Comparison of ENCODE assay signal across 18 mouse cellular contexts in genomic region chr5:51557607-51558278, GRCm38 (mm10). TPM values are rescaled to one million over a fixed set of nuclear protein-coding genes. Genes with fewer than 3 reads are reported as not detected.
DNase-seq lines count a peak whose midpoint lies in the region; ATAC-seq and TF ChIP-seq lines count a peak whose summit lies in the region.
"Had no signal": no experiment of that assay in that cellular context is flagged by ENCODE, and none has a peak within 500 bp of the region (broad histone marks: within the 10 kb centered on the region; RNA-seq: fewer than 3 reads in every experiment).

No protein-coding gene starts in this region.

- H3K4me2 ChIP-seq in intestine, embryonic 15.5 days (replicated peaks): no peak overlapping the region
- H3K4me2 ChIP-seq in intestine, postnatal 0 days (replicated peaks; ENCODE audit: low read depth): no peak overlapping the region
- no peak overlapping the region for H3K4me2 ChIP-seq in kidney, postnatal 0 days (ENCODE audit: low read length)
- H3K4me2 ChIP-seq in midbrain, embryonic 11.5 days: no peak overlapping the region
- no peak overlapping the region for H3K4me2 ChIP-seq in midbrain, postnatal 0 days (ENCODE audit: low read depth, low read length, poor library complexity, severe bottlenecking)
- H3K4me2 ChIP-seq: hindbrain, embryonic 13.5 days; neural tube, embryonic 15.5 days had no signal

- no peak overlapping the region for H3K27ac ChIP-seq in intestine, embryonic 15.5 days
- H3K27ac ChIP-seq in intestine, postnatal 0 days (ENCODE audit: low read depth, low read length): no peak overlapping the region
- H3K27ac ChIP-seq in kidney, postnatal 0 days: peak overlapping the region; percentile 36; the same call in 1 of the 2 replicates
- no peak overlapping the region for H3K27ac ChIP-seq in midbrain, embryonic 11.5 days (ENCODE audit: low read depth, low read length)
- no peak overlapping the region for H3K27ac ChIP-seq in midbrain, postnatal 0 days (ENCODE audit: low read depth, low read length)
- H3K27ac ChIP-seq: forebrain, embryonic 10.5 days; hindbrain, embryonic 13.5 days; left cerebral cortex, adult 2 months; midbrain, embryonic 10.5 days; neural tube, embryonic 15.5 days had no signal

- H3K4me3 ChIP-seq in intestine, embryonic 15.5 days (replicated peaks): no peak overlapping the region
- no peak overlapping the region for H3K4me3 ChIP-seq in intestine, postnatal 0 days (ENCODE audit: low read depth, low read length)
- no peak overlapping the region for H3K4me3 ChIP-seq in kidney, postnatal 0 days (replicated peaks; ENCODE audit: low read depth, low read length)
- H3K4me3 ChIP-seq in midbrain, embryonic 11.5 days (ENCODE audit: low read depth, low read length): no peak overlapping the region
- no peak overlapping the region for H3K4me3 ChIP-seq in midbrain, postnatal 0 days (ENCODE audit: low read depth, low read length)
- H3K4me3 ChIP-seq: forebrain, embryonic 10.5 days; hindbrain, embryonic 13.5 days; left cerebral cortex, adult 2 months; midbrain, embryonic 10.5 days; neural tube, embryonic 15.5 days had no signal

- 59% methylated on average over 4 of the region's 4 CpGs for WGBS in intestine, embryonic 15.5 days
- 44% methylated on average over 4 of the region's 4 CpGs for WGBS in intestine, postnatal 0 days
- WGBS in kidney, postnatal 0 days: 62% methylated on average over 4 of the region's 4 CpGs
- 68% methylated on average over 4 of the region's 4 CpGs for WGBS in midbrain, embryonic 11.5 days
- 73% methylated on average over 4 of the region's 4 CpGs for WGBS in midbrain, postnatal 0 days

- peak; percentile 45 for DNase-seq in kidney, postnatal 0 days (ENCODE audit: low spot score)
- no peak for DNase-seq in kidney, adult 18-20 months
- peak; percentile 75 for DNase-seq in midbrain, embryonic 11.5 days (ENCODE audit: low spot score, missing footprints)
- no peak for DNase-seq in midbrain, postnatal 0 days (ENCODE audit: low spot score)
- peak; percentile 13 for DNase-seq in yolk sac, embryonic 10.5 days (ENCODE audit: low spot score)
- DNase-seq in urinary bladder, postnatal 36 days (ENCODE audit: low spot score in 2 of 2): no peak
- DNase-seq: adrenal gland, adult 8-10 months; cerebellum, adult 18-20 months; cerebellum, postnatal 14 days; gastrocnemius, postnatal 36 days had no signal

- ATAC-seq in intestine, embryonic 15.5 days: peak; percentile 22; the same call in 1 of the 2 replicates
- no peak for ATAC-seq in intestine, postnatal 0 days
- 0 out of 2 replicates have a peak, but pooled peaks have one; percentile 18 for ATAC-seq in kidney, postnatal 0 days (replicated peaks; ENCODE audit: low FRiP score, low read depth)
- ATAC-seq in midbrain, embryonic 11.5 days (ENCODE audit: low FRiP score): no peak
- ATAC-seq in midbrain, postnatal 0 days (ENCODE audit: low FRiP score): no peak
- ATAC-seq: activated CD4-positive, CD25-positive, alpha-beta regulatory T cell, adult 4 months had no signal

- 0 out of 2 replicates have a peak, but pooled peaks cover 7% of the 10 kb centered on the region for H3K4me1 ChIP-seq in intestine, embryonic 15.5 days (replicated peaks)
- no peaks in the 10 kb centered on the region; the same call in 1 of the 2 replicates for H3K4me1 ChIP-seq in intestine, postnatal 0 days (replicated peaks; ENCODE audit: control insufficient read depth, insufficient read depth, low read length)
- no peaks in the 10 kb centered on the region for H3K4me1 ChIP-seq in kidney, postnatal 0 days (replicated peaks; ENCODE audit: insufficient read depth, low read length)
- H3K4me1 ChIP-seq in midbrain, embryonic 11.5 days (ENCODE audit: control insufficient read depth, insufficient read depth, low read length): peaks cover 9% of the 10 kb centered on the region
- no peaks in the 10 kb centered on the region for H3K4me1 ChIP-seq in midbrain, postnatal 0 days (ENCODE audit: insufficient read depth, low read length)

- H3K9me3 ChIP-seq in intestine, embryonic 15.5 days: no peaks in the 10 kb centered on the region
- H3K9me3 ChIP-seq in intestine, postnatal 0 days (ENCODE audit: control insufficient read depth): no peaks in the 10 kb centered on the region
- no peaks in the 10 kb centered on the region for H3K9me3 ChIP-seq in kidney, postnatal 0 days (replicated peaks; ENCODE audit: low read length)
- no peaks in the 10 kb centered on the region for H3K9me3 ChIP-seq in midbrain, embryonic 11.5 days (ENCODE audit: control insufficient read depth, low read length)
- no peaks in the 10 kb centered on the region for H3K9me3 ChIP-seq in midbrain, postnatal 0 days (ENCODE audit: low read length)
- H3K9me3 ChIP-seq: forebrain, embryonic 10.5 days; hindbrain, embryonic 13.5 days; midbrain, embryonic 10.5 days; neural tube, embryonic 15.5 days had no signal

- no peak for TF ChIP-seq CTCF in intestine, postnatal 0 days (IDR thresholded peaks at IDR 0.05; ENCODE audit: low read depth)
- TF ChIP-seq CTCF in kidney, postnatal 0 days (IDR thresholded peaks at IDR 0.05; ENCODE audit: low read depth): no peak
- no peak for TF ChIP-seq CTCF in midbrain, postnatal 0 days (IDR thresholded peaks at IDR 0.05)

- no peak overlapping the region for H3K9ac ChIP-seq in intestine, embryonic 15.5 days
- H3K9ac ChIP-seq in intestine, postnatal 0 days (ENCODE audit: low read depth, low read length): no peak overlapping the region
- no peak overlapping the region for H3K9ac ChIP-seq in kidney, postnatal 0 days (ENCODE audit: low read depth, low read length)
- no peak overlapping the region for H3K9ac ChIP-seq in midbrain, embryonic 11.5 days (ENCODE audit: low read length)
- H3K9ac ChIP-seq in midbrain, postnatal 0 days (replicated peaks; ENCODE audit: low read length, poor library complexity, severe bottlenecking): no peak overlapping the region
- H3K9ac ChIP-seq: hindbrain, embryonic 13.5 days; neural tube, embryonic 15.5 days had no signal

- H3K27me3 ChIP-seq in intestine, embryonic 15.5 days (replicated peaks): no peaks in the 10 kb centered on the region
- no peaks in the 10 kb centered on the region for H3K27me3 ChIP-seq in intestine, postnatal 0 days (replicated peaks; ENCODE audit: control insufficient read depth, insufficient read depth, low read length)
- no peaks in the 10 kb centered on the region for H3K27me3 ChIP-seq in kidney, postnatal 0 days (ENCODE audit: insufficient read depth, low read length)
- no peaks in the 10 kb centered on the region for H3K27me3 ChIP-seq in midbrain, embryonic 11.5 days (ENCODE audit: control insufficient read depth, insufficient read depth, low read length)
- H3K27me3 ChIP-seq in midbrain, postnatal 0 days (ENCODE audit: insufficient read depth, low read length): no peaks in the 10 kb centered on the region
- H3K27me3 ChIP-seq: neural tube, embryonic 15.5 days had no signal

- no peaks in the 10 kb centered on the region for H3K36me3 ChIP-seq in intestine, embryonic 15.5 days
- H3K36me3 ChIP-seq in intestine, postnatal 0 days (ENCODE audit: control insufficient read depth, insufficient read depth): no peaks in the 10 kb centered on the region
- no peaks in the 10 kb centered on the region for H3K36me3 ChIP-seq in kidney, postnatal 0 days (ENCODE audit: insufficient read depth, low read length)
- no peaks in the 10 kb centered on the region for H3K36me3 ChIP-seq in midbrain, embryonic 11.5 days (ENCODE audit: control insufficient read depth, insufficient read depth, low read length)
- H3K36me3 ChIP-seq in midbrain, postnatal 0 days (ENCODE audit: insufficient read depth, low read length): no peaks in the 10 kb centered on the region
- H3K36me3 ChIP-seq: forebrain, embryonic 10.5 days; hindbrain, embryonic 13.5 days; midbrain, embryonic 10.5 days; neural tube, embryonic 15.5 days had no signal

RNA-seq across cellular contexts. Expression of gene Ppargc1a, which starts 9.8 kb away (rescaled TPM):
- polyA plus RNA-seq in intestine, embryonic 15.5 days (2015; fragmentation: Nextera tagmentation; extraction: Ambion mirVana): 6.9 and 7.1 TPM in 2 replicates
- 8.1 and 8.3 TPM in 2 replicates for polyA plus RNA-seq in intestine, postnatal 0 days (2015; fragmentation: Nextera tagmentation; extraction: Ambion mirVana)
- polyA plus RNA-seq in kidney, postnatal 0 days (2015; fragmentation: Nextera tagmentation; extraction: Ambion mirVana): 30.1 and 32.1 TPM in 2 replicates
- polyA plus RNA-seq in midbrain, embryonic 11.5 days (2014; fragmentation: Nextera tagmentation; extraction: Ambion mirVana): 2.6 and 3.3 TPM in 2 replicates
- total RNA-seq in midbrain, postnatal 0 days (2014; rRNA removed): 15.7 and 16.2 TPM in 2 replicates
- 17.9 and 19.8 TPM in 2 replicates for polyA plus RNA-seq in midbrain, postnatal 0 days (2015; fragmentation: Nextera tagmentation; extraction: Ambion mirVana)
- polyA plus RNA-seq: activated CD4-positive, CD25-positive, alpha-beta regulatory T cell, adult 4 months had no signal

Comparison
In these comparisons a context has a peak if more than half of its experiments do, and no peak if none do; other contexts are left out.
1. ATAC-seq: peak in intestine, embryonic 15.5 days (single experiment) and kidney, postnatal 0 days (single experiment); none in intestine, postnatal 0 days (single experiment), midbrain, embryonic 11.5 days (single experiment) and midbrain, postnatal 0 days (single experiment).
2. DNase-seq: peak in kidney, postnatal 0 days (single experiment), midbrain, embryonic 11.5 days (single experiment) and yolk sac, embryonic 10.5 days (single experiment); none in kidney, adult 18-20 months (single experiment), midbrain, postnatal 0 days (single experiment) and urinary bladder, postnatal 36 days (0 of 2).